Mouse (Mus musculus) liver, postnatal 0 days (tissue): ENCODE measurements around the gene Jmjd4.

Experiments
- CTCF ChIP-seq: sonication (generic); IDR thresholded peaks from 2 replicates; pipeline ENCODE4 v1.5.1; 2016; ENCODE audit warnings: antibody characterized with exemption, low read depth
- EP300 ChIP-seq: IDR thresholded peaks from 2 replicates; pipeline ENCODE4 v1.6.1; 2016; ENCODE audit warnings: antibody characterized with exemption, low read depth, mild to moderate bottlenecking

GRCm38 (mm10) chr11:59421967-59422366 is 27.9 kb upstream of the Jmjd4 start:
- TF ChIP-seq CTCF (no peak), EP300 (no peak)
